Mouse (Mus musculus) urinary bladder, postnatal 14 days (tissue): Measurements from ENCODE around the gene Gm45618.

ENCODE experiments used
- DNase-seq: peaks from one replicate; pipeline ENCODE4 v3.0.0; 2021; ENCODE audit warnings: low spot score

The Gm45618 gene

GRCm38 (mm10) chr7:142070458-142071211, 49.9 kb downstream of the Gm45618 start:
- peak; percentile 79 for DNase-seq
